Mouse (Mus musculus) lung, adult 2 months (tissue): ENCODE results near the gene Lurap1l.

Experiments used
- CTCF ChIP-seq: fragments of 200-500 bp; IDR thresholded peaks from 2 replicates; pipeline ENCODE4 v1.5.1; 2011; ENCODE audit warnings: mild to moderate bottlenecking, low read length, control low read depth; ENCODE audit not compliant: insufficient read depth
- POLR2A ChIP-seq: fragments of 200-500 bp; IDR thresholded peaks from 2 replicates; pipeline ENCODE4 v1.6.1; 2011; ENCODE audit warnings: low read depth, mild to moderate bottlenecking, control low read depth, low read length, borderline replicate concordance; ENCODE audit errors: extremely low read depth

DNA sequence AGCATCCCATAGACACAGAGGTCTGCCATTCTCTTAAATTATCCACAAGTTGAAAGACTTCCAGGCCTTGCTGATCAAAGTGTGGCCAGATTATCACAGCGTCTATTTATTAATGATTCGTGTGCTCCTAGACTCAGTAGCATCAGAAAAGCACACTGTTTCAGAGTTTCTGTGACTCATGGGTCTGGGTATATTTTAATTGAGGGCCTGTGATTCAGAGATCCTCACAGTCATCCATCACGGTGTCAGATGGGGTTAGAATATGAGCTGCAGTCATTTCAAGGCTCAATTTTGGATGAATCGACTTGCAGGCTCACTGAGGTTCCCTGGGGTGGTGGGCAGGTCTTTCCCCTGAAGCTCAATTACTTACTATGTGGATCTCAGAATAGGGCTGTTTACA lies 30.5 kb downstream of the Lurap1l start:
- TF ChIP-seq POLR2A (no peak), CTCF (no peak)
